Mouse (Mus musculus) spleen, adult 2 months (tissue): ENCODE data around the gene Alkbh3. TPM values are rescaled to one million over a fixed set of nuclear protein-coding genes. Genes with fewer than 3 reads are reported as not detected.

Experiments used
- DNase-seq, 2 experiments: peaks; one replicate each; pipeline versions ENCODE4 v3.0.0 to v3.0.0-alpha.2; 2012 to 2021; ENCODE audit warnings: low spot score in 2 of 2, low read depth in 1 of 2
- H3K27ac ChIP-seq: fragments of 200-500 bp; 2 replicates; pipeline ENCODE4 v1.5.1; 2012; ENCODE audit warnings: low read length, inconsistent platforms; ENCODE audit not compliant: insufficient read depth
- H3K27me3 ChIP-seq: fragments of 200-500 bp; 2 replicates; pipeline ENCODE4 v1.6.1; 2012; ENCODE audit warnings: mild to moderate bottlenecking, moderate library complexity, low read length, inconsistent platforms; ENCODE audit not compliant: control insufficient read depth, insufficient read depth
- H3K36me3 ChIP-seq: fragments of 200-500 bp; 2 replicates; pipeline ENCODE4 v1.6.1; 2012; ENCODE audit warnings: mild to moderate bottlenecking, low read length, inconsistent platforms; ENCODE audit not compliant: control insufficient read depth, insufficient read depth
- H3K4me1 ChIP-seq: fragments of 200-500 bp; 2 replicates; pipeline ENCODE4 v1.6.1; 2011; ENCODE audit warnings: inconsistent platforms; ENCODE audit not compliant: control insufficient read depth, insufficient read depth, insufficient read length
- H3K4me3 ChIP-seq: fragments of 200-500 bp; 2 replicates; pipeline ENCODE4 v1.5.1; 2011; ENCODE audit warnings: mild to moderate bottlenecking, inconsistent platforms; ENCODE audit not compliant: insufficient read depth, insufficient read length; ENCODE audit errors: extremely low read depth
- CTCF ChIP-seq: fragments of 200-500 bp; IDR thresholded peaks from 2 replicates; pipeline ENCODE4 v1.5.1; 2011; ENCODE audit warnings: mild to moderate bottlenecking, inconsistent platforms; ENCODE audit not compliant: insufficient read depth, insufficient read length, insufficient replicate concordance; ENCODE audit errors: extremely low read depth
- POLR2A ChIP-seq: fragments of 200-500 bp; IDR thresholded peaks from 2 replicates; pipeline ENCODE4 v1.6.1; 2011; ENCODE audit warnings: low read depth, low read length, inconsistent platforms
- WGBS: fragments of 180-500 bp; shearing (Covaris S2); methylation state at CpG from one replicate; pipeline ENCODE4 v1.1.7; 2018; 5-methylcytosine and 5-hydroxymethylcytosine counted together
- polyA plus RNA-seq: library from polyadenylated mRNA; depleted of rRNA; stranded (reverse); fragments of >200 nt; gene quantifications from 2 replicates; pipeline ENCODE4 v1.2.3, GENCODE M21; 2012

Alkbh3 gene
- polyA plus RNA-seq, 1 experiment, result 24.7 TPM

GRCm38 (mm10) chr2:94040391-94041125, 30.0 kb upstream of the Alkbh3 start:
- WGBS, result 91% methylated on average over 5 of the region's 5 CpGs
- H3K4me3 ChIP-seq, result no peak overlapping the region
- DNase-seq, result no peak
- H3K4me1 ChIP-seq, result no peaks in the 10 kb centered on the region
- H3K27me3 ChIP-seq, result no peaks in the 10 kb centered on the region
- TF ChIP-seq POLR2A (no peak), CTCF (no peak)
- no peak overlapping the region for H3K27ac ChIP-seq
- H3K36me3 ChIP-seq, result peaks cover 2% of the 10 kb centered on the region; the same call in 1 of the 2 replicates

GRCm38 (mm10) chr2:94035428-94036331, 25.1 kb upstream of the Alkbh3 start:
- TF ChIP-seq CTCF (peak; percentile 62; the same call in 1 of the 2 replicates), POLR2A (no peak)
- Histone ChIP-seq H3K36me3 (peaks cover 5% of the 10 kb centered on the region; the same call in 1 of the 2 replicates), H3K27me3 (no peaks in the 10 kb centered on the region), H3K4me1 (no peaks in the 10 kb centered on the region), H3K4me3 (no peak overlapping the region), H3K27ac (no peak overlapping the region)
- WGBS, result 77% methylated on average over 9 of the region's 9 CpGs
- peak; percentile 5 to 45 for DNase-seq

GRCm38 (mm10) chr2:94030602-94031001, 20.0 kb upstream of the Alkbh3 start:
- Histone ChIP-seq H3K36me3 (peaks cover 3% of the 10 kb centered on the region; the same call in 1 of the 2 replicates), H3K4me1 (no peaks in the 10 kb centered on the region), H3K27ac (no peak overlapping the region), H3K4me3 (no peak overlapping the region), H3K27me3 (no peaks in the 10 kb centered on the region)
- DNase-seq, result no peak
- no peak for TF ChIP-seq POLR2A
- no peak for TF ChIP-seq CTCF

- WGBS, result 38% methylated on average over 6 of the region's 6 CpGs
- no peak for DNase-seq
- H3K27me3 ChIP-seq, result no peaks in the 10 kb centered on the region
Observed at GRCm38 (mm10) chr2:94024637-94025036, 14.0 kb upstream of the Alkbh3 start.

GRCm38 (mm10) chr2:94002331-94002730, 8.3 kb downstream of the Alkbh3 start:
- no peak overlapping the region for H3K27ac ChIP-seq
- H3K36me3 ChIP-seq, result peaks cover 36% of the 10 kb centered on the region
- WGBS, result 5% methylated on average over 2 of the region's 2 CpGs
- H3K27me3 ChIP-seq, result no peaks in the 10 kb centered on the region
- no peak overlapping the region for H3K4me3 ChIP-seq
- no peaks in the 10 kb centered on the region for H3K4me1 ChIP-seq
- peak; percentile 27 to 76 for DNase-seq
- TF ChIP-seq CTCF, result peak; percentile 69; the same call in 1 of the 2 replicates
- no peak for TF ChIP-seq POLR2A

More at GRCm38 (mm10) chr2:94024637-94025036, 14.0 kb upstream of the Alkbh3 start:
- no peak overlapping the region for H3K27ac ChIP-seq
- H3K36me3 ChIP-seq, result no peaks in the 10 kb centered on the region
- no peak for TF ChIP-seq POLR2A
- no peaks in the 10 kb centered on the region for H3K4me1 ChIP-seq
- H3K4me3 ChIP-seq, result no peak overlapping the region

GRCm38 (mm10) chr2:94001918-94002317, 8.7 kb downstream of the Alkbh3 start:
- Histone ChIP-seq H3K27ac (no peak overlapping the region), H3K4me3 (no peak overlapping the region), H3K27me3 (no peaks in the 10 kb centered on the region), H3K4me1 (no peaks in the 10 kb centered on the region), H3K36me3 (peaks cover 36% of the 10 kb centered on the region)
- TF ChIP-seq CTCF (no peak), POLR2A (no peak)
- no peak for DNase-seq
- 90% methylated on average over 4 of the region's 4 CpGs for WGBS

GRCm38 (mm10) chr2:94001411-94001810, 9.2 kb downstream of the Alkbh3 start:
- Histone ChIP-seq H3K27me3 (no peaks in the 10 kb centered on the region), H3K27ac (no peak overlapping the region), H3K36me3 (peaks cover 35% of the 10 kb centered on the region), H3K4me1 (no peaks in the 10 kb centered on the region), H3K4me3 (no peak overlapping the region)
- no peak for DNase-seq
- WGBS, result 93% methylated on average over 6 of the region's 6 CpGs
- TF ChIP-seq POLR2A (no peak), CTCF (no peak)
